Mouse (Mus musculus): ENCODE measurements at regions not wholly inside any gene's neighbourhood (a gene's known extent, or its start where the extent isn't known, plus 50 kb on each side); places are given as distances from the start of the nearest gene placed in this dataset.
"Not testable (repeated sequence)": the region's sequence is repeated elsewhere in the genome, so short reads cannot be mapped to it uniquely, and the experiment has no call there.

DNA sequence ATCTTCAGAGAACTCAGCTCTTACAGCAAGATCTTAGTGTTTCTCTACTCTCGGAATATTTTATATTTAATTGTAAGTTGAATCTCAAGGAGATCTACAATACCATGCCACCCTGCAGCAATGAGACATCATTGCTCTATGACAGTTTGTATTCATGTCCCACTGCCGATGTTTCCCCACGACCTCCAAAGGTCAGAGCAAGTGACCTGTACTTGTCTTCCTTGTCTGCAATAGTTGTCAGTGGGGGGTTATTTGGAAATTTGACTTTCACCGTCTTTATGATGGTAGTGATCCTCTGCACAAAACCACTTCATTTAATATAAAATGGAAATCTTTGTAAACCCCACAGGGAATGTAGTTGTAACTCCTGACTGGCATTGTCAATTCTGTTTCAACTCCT, 992.0 kb downstream of the Car8 start:
- WGBS = 79% methylated on average over 4 of the region's 4 CpGs
- Histone ChIP-seq H3K36me3 (ENCODE audit: control insufficient read depth, insufficient read depth, low read length) (no peaks in the 10 kb centered on the region), H3K27me3 (ENCODE audit: control insufficient read depth, insufficient read depth, low read depth, low read length) (no peaks in the 10 kb centered on the region), H3K4me1 (replicated peaks; ENCODE audit: control insufficient read depth, insufficient read depth, low read length) (no peaks in the 10 kb centered on the region), H3K9me3 (ENCODE audit: control insufficient read depth, low read length) (no peaks in the 10 kb centered on the region), H3K4me3 (ENCODE audit: low read length) (no peak overlapping the region), H3K9ac (ENCODE audit: low read length) (no peak overlapping the region), H3K27ac (ENCODE audit: low read length) (no peak overlapping the region), H3K4me2 (ENCODE audit: low read depth, low read length) (no peak overlapping the region)
- ATAC-seq (ENCODE audit: low read depth) = no peak

DNA sequence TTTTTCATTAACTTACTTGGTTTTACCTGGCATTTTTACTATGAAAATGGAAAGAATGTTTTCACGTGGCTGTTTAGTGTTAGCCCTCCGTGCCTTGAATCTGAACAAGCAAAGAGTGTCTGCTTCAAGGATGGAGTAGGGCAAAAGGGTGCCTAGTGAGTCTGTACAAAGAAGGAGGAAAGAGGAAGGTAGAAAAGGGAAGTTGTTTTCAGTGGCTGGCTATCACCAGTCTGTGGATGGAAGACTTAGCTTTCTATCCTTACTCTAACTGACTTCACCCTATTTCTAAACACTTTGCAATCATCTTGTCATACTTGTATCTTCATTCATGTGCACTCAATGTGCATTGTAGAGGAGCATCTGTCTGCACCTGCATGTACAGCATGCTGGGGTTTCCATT, 993.2 kb downstream of the Car8 start:
- H3K27ac ChIP-seq (ENCODE audit: low read length) = no peak overlapping the region
- no peak for ATAC-seq (ENCODE audit: low read depth)
- WGBS = 81% methylated on average over 2 of the region's 2 CpGs

DNA sequence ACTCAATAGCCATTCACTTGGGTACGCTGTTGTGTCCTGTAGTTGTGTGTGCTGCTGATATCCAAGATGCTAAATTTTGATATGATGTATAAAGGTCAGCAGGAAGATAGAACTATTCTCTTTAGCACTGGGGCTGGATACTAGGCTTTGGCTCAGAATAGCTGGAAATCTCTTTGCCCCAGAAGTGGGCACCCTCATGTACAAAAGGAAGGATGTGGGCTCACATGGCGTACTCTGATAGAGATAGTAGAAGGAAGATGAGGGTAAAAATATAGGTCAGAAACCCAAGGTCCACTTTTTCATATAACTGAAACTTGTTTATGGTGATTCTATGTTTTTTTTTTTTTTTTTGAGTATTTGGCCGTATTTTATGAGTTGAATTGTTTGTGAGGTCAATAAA, 1001.0 kb downstream of the Car8 start:
- Histone ChIP-seq H3K9ac (ENCODE audit: low read length) (no peak overlapping the region), H3K27ac (ENCODE audit: low read length) (no peak overlapping the region), H3K4me1 (replicated peaks; ENCODE audit: control insufficient read depth, insufficient read depth, low read length) (no peaks in the 10 kb centered on the region), H3K27me3 (ENCODE audit: control insufficient read depth, insufficient read depth, low read depth, low read length) (no peaks in the 10 kb centered on the region), H3K36me3 (ENCODE audit: control insufficient read depth, insufficient read depth, low read length) (no peaks in the 10 kb centered on the region), H3K4me2 (ENCODE audit: low read depth, low read length) (no peak overlapping the region), H3K9me3 (ENCODE audit: control insufficient read depth, low read length) (no peaks in the 10 kb centered on the region), H3K4me3 (ENCODE audit: low read length) (no peak overlapping the region)
- 87% methylated on average over 3 of the region's 3 CpGs for WGBS
- ATAC-seq (ENCODE audit: low read depth) = no peak

More for the DNA sequence above, 993.2 kb downstream of the Car8 start:
- no peak overlapping the region for H3K9ac ChIP-seq (ENCODE audit: low read length)
- H3K9me3 ChIP-seq (ENCODE audit: control insufficient read depth, low read length) = no peaks in the 10 kb centered on the region
- H3K27me3 ChIP-seq (ENCODE audit: control insufficient read depth, insufficient read depth, low read depth, low read length) = no peaks in the 10 kb centered on the region
- H3K4me3 ChIP-seq (ENCODE audit: low read length) = no peak overlapping the region
- H3K4me2 ChIP-seq (ENCODE audit: low read depth, low read length) = no peak overlapping the region
- H3K4me1 ChIP-seq (replicated peaks; ENCODE audit: control insufficient read depth, insufficient read depth, low read length) = no peaks in the 10 kb centered on the region
- H3K36me3 ChIP-seq (ENCODE audit: control insufficient read depth, insufficient read depth, low read length) = no peaks in the 10 kb centered on the region

DNA sequence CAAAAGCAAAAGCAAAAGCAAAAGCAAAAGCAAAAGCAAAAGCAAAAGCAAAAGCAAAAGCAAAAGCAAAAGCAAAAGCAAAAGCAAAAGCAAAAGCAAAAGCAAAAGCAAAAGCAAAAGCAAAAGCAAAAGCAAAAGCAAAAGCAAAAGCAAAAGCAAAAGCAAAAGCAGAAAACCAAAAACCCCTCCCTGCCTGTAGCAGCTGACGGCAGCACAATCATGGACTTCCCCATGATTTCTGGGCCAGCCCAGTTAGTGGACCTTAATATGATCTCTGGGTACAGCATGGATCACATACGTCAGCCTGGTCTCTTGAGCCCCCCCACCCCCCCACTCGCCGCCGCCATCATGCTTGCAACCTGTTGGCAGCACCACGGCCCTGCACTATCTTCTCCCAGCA, 1004.3 kb downstream of the Car8 start:
- H3K36me3 ChIP-seq (ENCODE audit: control insufficient read depth, insufficient read depth, low read length); H3K4me3 ChIP-seq (ENCODE audit: low read length); H3K9ac ChIP-seq (ENCODE audit: low read length); H3K9me3 ChIP-seq (ENCODE audit: control insufficient read depth, low read length); ATAC-seq (ENCODE audit: low read depth); H3K4me1 ChIP-seq (replicated peaks; ENCODE audit: control insufficient read depth, insufficient read depth, low read length); H3K27me3 ChIP-seq (ENCODE audit: control insufficient read depth, insufficient read depth, low read depth, low read length); H3K4me2 ChIP-seq (ENCODE audit: low read depth, low read length); H3K27ac ChIP-seq (ENCODE audit: low read length): not testable (repeated sequence)
- 96% methylated on average over 6 of the region's 6 CpGs for WGBS

DNA sequence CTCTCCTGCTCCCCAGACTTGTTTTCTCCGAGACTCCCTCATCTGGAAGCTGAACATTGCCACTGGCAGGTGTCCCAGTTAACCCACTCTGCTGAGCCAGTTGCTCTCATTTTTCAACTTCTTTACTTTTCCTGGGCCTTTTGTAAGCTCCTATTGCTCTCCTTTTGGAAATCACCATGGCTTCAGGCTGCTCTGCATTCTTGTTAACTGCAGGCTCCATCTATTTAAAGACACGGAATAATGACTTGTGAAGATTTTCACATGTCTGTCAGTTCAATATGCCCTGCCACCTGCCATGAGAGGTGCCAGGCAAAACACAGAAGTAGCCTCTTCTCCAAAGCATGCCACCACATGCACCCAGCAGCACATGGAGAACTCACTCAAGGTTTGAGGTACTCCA, 1009.9 kb downstream of the Car8 start:
- Histone ChIP-seq H3K4me2 (ENCODE audit: low read depth, low read length) (no peak overlapping the region), H3K4me1 (replicated peaks; ENCODE audit: control insufficient read depth, insufficient read depth, low read length) (no peaks in the 10 kb centered on the region), H3K9ac (ENCODE audit: low read length) (no peak overlapping the region), H3K4me3 (ENCODE audit: low read length) (no peak overlapping the region), H3K27me3 (ENCODE audit: control insufficient read depth, insufficient read depth, low read depth, low read length) (no peaks in the 10 kb centered on the region), H3K27ac (ENCODE audit: low read length) (no peak overlapping the region), H3K9me3 (ENCODE audit: control insufficient read depth, low read length) (no peaks in the 10 kb centered on the region), H3K36me3 (ENCODE audit: control insufficient read depth, insufficient read depth, low read length) (no peaks in the 10 kb centered on the region)
- 72% methylated on average over 2 of the region's 2 CpGs for WGBS
- ATAC-seq (ENCODE audit: low read depth) = no peak

DNA sequence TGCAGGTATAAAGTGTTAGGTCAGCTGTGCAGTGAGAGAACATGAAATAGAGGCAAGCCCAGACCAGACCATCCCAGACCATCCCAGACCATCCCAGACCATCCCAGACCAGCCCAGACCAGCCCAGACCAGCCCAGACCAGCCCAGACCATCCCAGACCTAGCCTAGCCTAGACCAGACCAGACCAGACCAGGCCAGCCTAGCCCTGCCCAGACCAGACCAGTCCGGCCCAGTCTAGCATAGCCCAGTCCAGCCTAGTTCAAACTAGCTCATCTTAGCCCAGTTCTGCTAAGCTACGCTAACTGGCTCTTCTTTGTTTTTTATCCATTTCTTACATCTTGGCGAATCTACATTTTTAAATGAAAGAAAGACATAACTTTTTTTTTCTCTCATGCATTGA, 1015.9 kb downstream of the Car8 start:
- Histone ChIP-seq H3K4me3 (ENCODE audit: low read length) (no peak overlapping the region), H3K36me3 (ENCODE audit: control insufficient read depth, insufficient read depth, low read length) (no peaks in the 10 kb centered on the region), H3K4me1 (replicated peaks; ENCODE audit: control insufficient read depth, insufficient read depth, low read length) (no peaks in the 10 kb centered on the region), H3K9ac (ENCODE audit: low read length) (no peak overlapping the region), H3K4me2 (ENCODE audit: low read depth, low read length) (no peak overlapping the region), H3K27ac (ENCODE audit: low read length) (no peak overlapping the region), H3K9me3 (ENCODE audit: control insufficient read depth, low read length) (no peaks in the 10 kb centered on the region), H3K27me3 (ENCODE audit: control insufficient read depth, insufficient read depth, low read depth, low read length) (no peaks in the 10 kb centered on the region)
- ATAC-seq (ENCODE audit: low read depth) = no peak
- WGBS = 93% methylated on average over 3 of the region's 3 CpGs

DNA sequence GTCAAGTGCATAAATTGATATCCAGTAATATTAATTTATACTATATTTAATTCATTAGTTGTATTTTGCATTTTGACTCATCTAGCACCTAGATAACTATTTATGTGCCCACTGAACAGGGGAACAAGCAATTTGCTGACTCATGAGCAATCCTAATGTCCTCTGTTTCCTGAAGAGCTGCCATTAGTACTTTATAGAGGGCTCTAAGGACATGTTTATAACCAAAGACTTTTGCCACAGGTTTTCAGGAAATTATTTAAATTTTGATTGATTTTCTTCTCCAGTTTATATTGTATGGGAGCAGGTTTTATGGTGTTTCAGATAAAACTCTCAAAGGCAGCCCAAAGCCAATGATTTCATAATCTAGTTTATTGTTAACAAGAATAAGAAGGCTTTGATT, 1018.4 kb downstream of the Car8 start:
- no peak overlapping the region for H3K4me2 ChIP-seq (ENCODE audit: low read depth, low read length)

DNA sequence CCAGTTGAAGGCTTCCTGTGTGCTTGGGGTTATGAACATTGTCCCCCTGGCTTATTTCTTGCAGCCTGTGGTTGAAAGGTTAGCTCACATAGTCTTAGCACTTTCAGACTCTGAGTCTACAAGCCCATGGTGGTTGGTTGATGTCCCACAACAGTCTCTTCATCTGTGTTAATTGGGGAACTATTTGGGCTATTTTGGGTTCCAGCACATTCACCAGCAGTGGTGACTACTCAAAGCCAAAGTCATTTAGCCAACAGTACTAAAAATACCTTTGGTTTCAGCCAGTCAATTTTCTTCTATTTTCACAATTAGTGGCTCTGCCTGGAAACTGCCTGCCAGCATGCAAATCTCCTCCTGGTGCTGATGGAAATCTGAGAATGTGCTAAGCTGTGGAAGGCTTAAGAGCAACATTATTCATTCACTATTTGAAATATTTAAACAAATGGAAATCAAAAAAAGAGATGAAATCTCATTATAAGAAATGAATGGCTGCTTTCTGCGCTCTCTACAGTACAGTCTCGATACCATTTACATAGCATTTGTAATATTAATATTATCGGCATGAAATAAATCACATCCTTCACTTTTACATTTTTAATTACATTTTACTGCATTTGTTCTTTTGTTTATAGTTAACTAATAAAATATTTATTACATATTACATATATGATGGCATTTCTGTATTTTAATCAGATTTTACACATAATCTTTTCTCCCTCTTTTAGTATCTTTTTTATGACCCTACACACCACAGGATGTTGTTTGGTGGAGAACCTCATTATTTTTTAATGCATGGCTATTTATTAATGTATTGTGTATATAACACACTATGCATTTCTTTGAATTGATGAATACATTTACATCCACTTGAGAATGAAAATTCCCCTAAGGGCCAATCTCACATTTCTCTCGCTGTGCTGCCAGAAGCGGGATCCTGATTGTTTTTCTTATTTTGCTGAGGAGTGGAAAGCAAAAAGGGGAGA, 1023.5 kb downstream of the Car8 start:
- 81% methylated on average over 5 of the region's 5 CpGs for WGBS

More for the DNA sequence above, 1018.4 kb downstream of the Car8 start:
- Histone ChIP-seq H3K36me3 (ENCODE audit: control insufficient read depth, insufficient read depth, low read length) (no peaks in the 10 kb centered on the region), H3K27ac (ENCODE audit: low read length) (no peak overlapping the region), H3K27me3 (ENCODE audit: control insufficient read depth, insufficient read depth, low read depth, low read length) (no peaks in the 10 kb centered on the region), H3K9ac (ENCODE audit: low read length) (no peak overlapping the region), H3K4me1 (replicated peaks; ENCODE audit: control insufficient read depth, insufficient read depth, low read length) (no peaks in the 10 kb centered on the region), H3K4me3 (ENCODE audit: low read length) (no peak overlapping the region), H3K9me3 (ENCODE audit: control insufficient read depth, low read length) (no peaks in the 10 kb centered on the region)
- no peak for ATAC-seq (ENCODE audit: low read depth)

DNA sequence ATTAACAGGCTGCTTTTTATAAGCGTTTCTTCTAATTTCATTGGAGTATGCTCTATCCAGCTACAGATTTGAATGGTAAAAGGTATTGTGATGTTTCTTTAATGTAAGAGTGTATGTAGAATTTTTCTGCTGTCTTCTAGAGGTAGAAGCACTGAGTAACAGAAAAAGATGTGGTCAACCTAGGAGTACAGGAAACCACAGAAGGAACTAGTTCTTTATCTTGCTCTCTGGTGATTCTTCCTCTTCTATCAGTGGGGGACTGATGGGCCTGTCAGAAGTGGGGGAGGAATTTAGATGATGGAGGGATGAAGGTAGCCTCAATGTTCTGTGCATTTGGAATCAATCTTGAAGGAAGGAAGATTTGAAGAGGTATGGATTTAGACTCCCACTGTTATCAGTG, 1031.9 kb downstream of the Car8 start:
- no peaks in the 10 kb centered on the region for H3K27me3 ChIP-seq (ENCODE audit: control insufficient read depth, insufficient read depth, low read depth, low read length)
- H3K4me3 ChIP-seq (ENCODE audit: low read length) = no peak overlapping the region
- no peak overlapping the region for H3K9ac ChIP-seq (ENCODE audit: low read length)
- no peak for ATAC-seq (ENCODE audit: low read depth)
- no peaks in the 10 kb centered on the region for H3K36me3 ChIP-seq (ENCODE audit: control insufficient read depth, insufficient read depth, low read length)
- no peak overlapping the region for H3K4me2 ChIP-seq (ENCODE audit: low read depth, low read length)
- WGBS = 88% methylated on average over 1 of the region's 1 CpGs
- H3K4me1 ChIP-seq (replicated peaks; ENCODE audit: control insufficient read depth, insufficient read depth, low read length) = no peaks in the 10 kb centered on the region
- no peaks in the 10 kb centered on the region; the same call in 1 of the 2 replicates for H3K9me3 ChIP-seq (ENCODE audit: control insufficient read depth, low read length)
- no peak overlapping the region for H3K27ac ChIP-seq (ENCODE audit: low read length)

More for the DNA sequence above, 1023.5 kb downstream of the Car8 start:
- no peak overlapping the region for H3K4me3 ChIP-seq (ENCODE audit: low read length)
- ATAC-seq (ENCODE audit: low read depth) = no peak
- H3K27ac ChIP-seq (ENCODE audit: low read length) = no peak overlapping the region
- no peaks in the 10 kb centered on the region; the same call in 1 of the 2 replicates for H3K9me3 ChIP-seq (ENCODE audit: control insufficient read depth, low read length)
- H3K4me2 ChIP-seq (ENCODE audit: low read depth, low read length) = no peak overlapping the region
- H3K27me3 ChIP-seq (ENCODE audit: control insufficient read depth, insufficient read depth, low read depth, low read length) = no peaks in the 10 kb centered on the region
- H3K4me1 ChIP-seq (replicated peaks; ENCODE audit: control insufficient read depth, insufficient read depth, low read length) = no peaks in the 10 kb centered on the region
- H3K9ac ChIP-seq (ENCODE audit: low read length) = no peak overlapping the region
- H3K36me3 ChIP-seq (ENCODE audit: control insufficient read depth, insufficient read depth, low read length) = no peaks in the 10 kb centered on the region
